Mouse (Mus musculus) brown adipose tissue, adult 24 weeks (tissue): Measurements from ENCODE around the gene Rab30. TPM values are rescaled to one million over a fixed set of nuclear protein-coding genes. Genes with fewer than 3 reads are reported as not detected.
A peak's percentile ranks its signal among the peaks of the same experiment; 100 is the strongest.

ENCODE experiments used
- H3K27ac ChIP-seq: fragments of 200-500 bp; replicated peaks from 2 replicates; pipeline ENCODE4 v1.5.1; 2012; ENCODE audit warnings: low read depth, mild to moderate bottlenecking, low read length
- H3K4me1 ChIP-seq: fragments of 200-500 bp; 2 replicates; pipeline ENCODE4 v1.6.1; 2012; ENCODE audit warnings: low read length, mixed read lengths; ENCODE audit not compliant: control insufficient read depth, insufficient read depth, insufficient read length
- H3K4me3 ChIP-seq: fragments of 200-500 bp; 2 replicates; pipeline ENCODE4 v1.5.1; 2012; ENCODE audit warnings: low read depth, mild to moderate bottlenecking, low read length, moderate library complexity; ENCODE audit not compliant: insufficient read depth
- polyA plus RNA-seq: library from polyadenylated mRNA; stranded (reverse); fragments of >200 nt; gene quantifications from 2 replicates; pipeline ENCODE4 v1.2.4, GENCODE M21; 2012; ENCODE audit not compliant: missing spikeins, insufficient read depth, insufficient read length

Rab30 gene
- polyA plus RNA-seq, 1 experiment = 16.0 TPM

- Histone ChIP-seq H3K27ac (no peak overlapping the region), H3K4me3 (no peak overlapping the region), H3K4me1 (no peaks in the 10 kb centered on the region)
Observed at GRCm38 (mm10) chr7:92826248-92826647, 84.8 kb downstream of the Rab30 start.

DNA sequence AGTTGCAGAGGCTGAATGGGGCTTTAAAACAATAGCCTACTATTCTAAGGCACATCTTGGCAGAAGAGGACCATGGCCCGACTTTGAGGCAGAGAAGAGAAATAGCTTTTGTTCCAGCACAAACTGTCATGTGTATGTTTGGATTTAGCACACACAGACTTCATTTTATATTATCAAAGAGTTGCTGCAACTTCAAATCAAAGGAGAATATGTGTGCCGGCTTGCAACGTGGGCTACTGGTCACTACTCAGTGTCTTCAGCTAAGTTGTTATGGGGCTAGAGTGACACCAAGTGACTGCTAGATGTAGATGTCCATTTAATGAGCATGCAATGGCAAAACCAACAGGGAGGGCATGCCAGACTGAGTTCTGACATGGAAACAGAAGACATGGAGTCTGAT is 86.6 kb downstream of the Rab30 start:
- Histone ChIP-seq H3K4me1 (no peaks in the 10 kb centered on the region), H3K4me3 (no peak overlapping the region), H3K27ac (no peak overlapping the region)

GRCm38 (mm10) chr7:92832395-92832794 is 91.0 kb downstream of the Rab30 start:
- Histone ChIP-seq H3K4me1 (no peaks in the 10 kb centered on the region), H3K4me3 (no peak overlapping the region), H3K27ac (no peak overlapping the region)

DNA sequence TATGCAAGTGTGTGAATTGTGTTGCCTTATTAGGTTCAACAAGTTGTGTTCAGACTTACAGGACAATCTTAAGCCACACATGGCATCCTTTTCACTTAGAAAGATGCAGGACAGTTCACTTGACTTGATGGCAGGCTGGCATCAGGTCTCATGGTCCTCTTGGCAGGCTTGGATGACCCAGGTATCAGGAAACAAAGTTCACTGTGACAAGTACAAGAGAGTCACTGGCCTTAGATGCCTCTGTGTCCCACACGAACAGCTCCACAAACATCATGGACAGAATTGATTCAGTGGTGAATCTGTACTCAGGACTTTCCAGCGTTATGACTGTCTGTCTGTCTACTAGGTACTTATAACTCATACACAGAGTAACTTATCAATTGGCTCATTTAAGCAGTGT is 93.0 kb downstream of the Rab30 start:
- no peaks in the 10 kb centered on the region for H3K4me1 ChIP-seq
- no peak overlapping the region for H3K4me3 ChIP-seq
- no peak overlapping the region for H3K27ac ChIP-seq

DNA sequence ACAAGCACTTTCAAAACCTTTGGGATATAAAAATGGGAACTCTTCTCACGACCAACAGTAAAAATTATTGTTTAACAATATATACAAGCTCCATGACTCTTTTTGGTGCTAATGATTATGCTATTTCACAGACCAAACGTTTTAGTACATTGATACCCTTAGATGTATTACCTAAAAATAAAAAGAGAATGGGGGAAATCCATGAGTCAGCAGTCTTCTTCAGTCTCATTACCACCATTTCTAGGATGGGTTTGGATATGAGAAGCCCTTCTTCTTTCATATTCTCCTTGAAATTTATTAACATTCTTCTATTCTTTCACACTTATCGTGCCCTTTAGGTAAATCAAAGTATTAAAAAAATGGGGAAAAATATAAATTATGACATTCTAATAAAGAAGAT is 95.0 kb downstream of the Rab30 start:
- H3K4me1 ChIP-seq = no peaks in the 10 kb centered on the region
- no peak overlapping the region for H3K4me3 ChIP-seq
- no peak overlapping the region for H3K27ac ChIP-seq

DNA sequence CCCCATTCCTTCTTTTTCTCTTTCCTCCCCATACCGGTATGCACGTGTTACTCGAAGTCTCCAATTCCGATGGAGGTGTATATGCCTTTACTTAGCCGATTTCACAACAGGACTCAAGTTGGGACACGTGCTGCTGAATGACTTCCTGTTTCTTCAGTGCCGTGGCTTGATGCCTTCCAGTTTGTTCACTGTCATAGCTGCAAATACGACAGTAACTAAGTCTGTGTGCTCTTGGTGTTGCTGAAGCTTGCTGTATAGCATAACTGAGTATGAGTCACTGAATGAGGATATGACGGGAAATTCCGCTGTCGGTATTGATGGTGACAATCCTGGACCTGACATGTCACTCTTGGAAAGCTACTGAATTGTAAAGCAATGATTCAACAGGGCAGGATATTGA is 95.8 kb downstream of the Rab30 start:
- Histone ChIP-seq H3K4me3 (no peak overlapping the region), H3K27ac (no peak overlapping the region), H3K4me1 (no peaks in the 10 kb centered on the region)

DNA sequence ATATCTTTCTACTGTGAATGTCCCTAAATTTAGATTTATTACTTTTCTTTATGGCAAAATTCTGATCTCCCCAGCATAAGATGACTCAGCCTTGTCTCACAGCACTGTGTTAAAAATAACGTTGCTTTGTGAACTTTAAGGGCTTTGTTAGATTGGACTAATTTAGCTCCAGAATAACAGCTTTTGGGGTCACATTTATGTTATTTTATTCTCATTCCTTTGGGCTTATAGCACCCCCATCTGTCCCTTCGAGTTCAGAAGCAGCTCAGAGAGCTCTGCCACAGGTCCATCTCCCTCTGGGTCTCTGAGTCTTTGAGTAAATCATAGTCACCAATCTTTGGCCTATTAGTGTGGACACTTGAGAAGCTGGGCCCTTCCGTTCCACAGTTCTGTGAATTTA is 96.5 kb downstream of the Rab30 start:
- no peak overlapping the region for H3K4me3 ChIP-seq
- H3K4me1 ChIP-seq = no peaks in the 10 kb centered on the region
- H3K27ac ChIP-seq = no peak overlapping the region

GRCm38 (mm10) chr7:92842254-92842653 is 100.9 kb downstream of the Rab30 start:
- no peak overlapping the region for H3K4me3 ChIP-seq
- no peaks in the 10 kb centered on the region for H3K4me1 ChIP-seq
- H3K27ac ChIP-seq = no peak overlapping the region

DNA sequence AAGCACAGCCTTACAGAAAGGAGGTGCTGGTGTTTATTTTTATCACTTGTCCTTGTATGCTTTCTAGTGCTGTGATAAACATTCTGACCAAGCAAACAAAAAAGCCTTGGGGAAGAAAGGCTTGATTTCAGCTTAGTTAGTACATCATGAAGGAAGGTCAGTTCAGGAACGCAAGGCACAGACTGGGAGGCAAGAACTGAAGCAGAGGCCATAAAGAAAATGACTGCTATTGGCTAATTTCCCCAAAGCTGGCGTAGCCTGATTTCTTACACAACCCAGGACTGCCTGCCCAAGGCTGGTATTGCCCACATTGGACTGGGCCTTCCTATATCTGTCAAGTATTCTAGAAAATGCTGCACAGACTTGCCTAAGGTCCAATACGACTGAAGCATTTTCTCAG is 106.8 kb downstream of the Rab30 start:
- Histone ChIP-seq H3K27ac (no peak overlapping the region), H3K4me1 (no peaks in the 10 kb centered on the region), H3K4me3 (no peak overlapping the region)

DNA sequence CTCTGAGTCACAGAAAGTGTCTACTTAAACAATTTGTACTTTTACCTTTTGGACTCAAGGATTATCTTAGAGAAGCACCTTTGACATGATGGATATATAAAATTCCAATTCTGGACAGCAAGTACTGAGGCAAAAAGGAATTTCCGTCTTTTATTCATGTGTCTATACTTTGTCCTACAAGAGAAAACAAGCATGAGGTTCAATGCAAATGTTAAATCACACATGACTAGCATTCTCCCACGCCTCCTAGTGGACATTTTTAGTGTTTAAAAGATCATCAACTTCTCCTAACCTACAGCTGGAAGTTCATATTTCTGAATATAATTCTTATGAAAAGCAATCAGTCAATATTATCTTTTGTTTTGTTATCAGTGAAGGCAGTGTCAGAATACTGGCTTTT is 125.1 kb downstream of the Rab30 start:
- no peak overlapping the region for H3K4me3 ChIP-seq
- H3K4me1 ChIP-seq = no peaks in the 10 kb centered on the region
- H3K27ac ChIP-seq = no peak overlapping the region

DNA sequence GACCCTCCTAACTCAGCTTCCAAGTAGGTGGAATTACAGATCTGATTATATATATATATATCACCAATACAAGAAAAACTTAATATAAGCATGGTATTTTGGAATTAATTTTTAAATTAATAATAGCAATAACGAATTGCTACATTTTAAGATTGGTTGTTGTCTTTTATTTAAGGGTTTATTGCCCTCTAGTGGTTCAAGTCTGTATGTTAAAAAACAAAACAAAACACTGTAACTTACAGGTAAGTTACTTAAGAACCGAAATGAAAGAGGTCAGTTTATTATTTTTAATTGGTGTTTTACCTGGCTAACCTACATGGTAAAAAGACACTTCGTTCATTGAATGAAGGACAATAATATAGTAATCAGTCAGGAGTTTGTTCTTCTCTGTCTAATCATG is 128.8 kb downstream of the Rab30 start:
- Histone ChIP-seq H3K4me1 (no peaks in the 10 kb centered on the region), H3K4me3 (no peak overlapping the region), H3K27ac (no peak overlapping the region)

- no peak overlapping the region for H3K4me3 ChIP-seq
- no peaks in the 10 kb centered on the region for H3K4me1 ChIP-seq
- H3K27ac ChIP-seq = no peak overlapping the region
Observed at GRCm38 (mm10) chr7:92871596-92871995, 130.2 kb downstream of the Rab30 start.

- H3K4me3 ChIP-seq = peak within 1 kb of the TSS; percentile 71
- H3K4me1 ChIP-seq = 0 out of 2 replicates have a peak, but pooled peaks cover 3% of the 10 kb centered on the region
- H3K27ac ChIP-seq = peak within 1 kb of the TSS; percentile 92
Observed at GRCm38 (mm10) chr7:92874116-92874675, 132.8 kb downstream of the Rab30 start, which contains the start of the genes Ddias and Prcp. TSS of gene Ddias (minus strand) at chr7:92874247. TSS of gene Prcp (plus strand) at chr7:92874470.

DNA sequence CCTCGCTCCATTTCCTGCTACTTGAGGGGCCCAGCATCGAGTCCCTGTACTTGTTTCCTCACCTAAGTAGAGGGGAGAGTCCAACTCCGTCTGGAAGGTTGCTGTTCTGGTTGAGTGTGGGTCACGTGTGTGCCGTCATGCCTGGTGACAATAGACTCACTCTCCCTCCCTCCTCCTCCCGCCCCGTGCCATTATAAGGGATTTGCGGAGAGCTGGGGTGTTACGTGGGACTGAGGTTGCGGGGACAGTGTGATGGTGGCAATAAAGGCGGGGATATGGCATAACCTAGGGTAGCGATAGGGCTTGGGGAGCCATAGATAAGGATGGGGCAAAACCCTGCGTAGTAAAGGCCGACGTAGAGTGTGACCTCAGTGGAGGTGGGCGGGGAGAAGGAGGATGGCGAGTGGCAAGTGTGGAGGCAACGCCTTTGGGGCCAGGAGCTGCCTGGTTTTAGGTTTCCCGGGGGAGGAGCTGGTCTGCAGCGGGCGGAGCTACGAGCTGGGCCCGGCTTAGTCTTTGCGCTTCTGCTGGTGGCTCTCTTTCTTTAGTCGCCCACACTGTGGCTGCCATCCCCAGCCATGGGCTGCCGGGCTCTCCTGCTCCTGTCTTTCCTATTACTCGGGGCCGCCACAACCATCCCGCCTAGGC is 133.5 kb downstream of the Rab30 start:
- Histone ChIP-seq H3K4me3 (peak overlapping the region; percentile 71), H3K4me1 (0 out of 2 replicates have a peak, but pooled peaks cover 3% of the 10 kb centered on the region), H3K27ac (peak overlapping the region; percentile 92)

GRCm38 (mm10) chr7:92876066-92876465 is 134.7 kb downstream of the Rab30 start:
- Histone ChIP-seq H3K4me1 (0 out of 2 replicates have a peak, but pooled peaks cover 3% of the 10 kb centered on the region), H3K27ac (peak overlapping the region; percentile 23; the same call in 1 of the 2 replicates), H3K4me3 (peak overlapping the region; percentile 71)

DNA sequence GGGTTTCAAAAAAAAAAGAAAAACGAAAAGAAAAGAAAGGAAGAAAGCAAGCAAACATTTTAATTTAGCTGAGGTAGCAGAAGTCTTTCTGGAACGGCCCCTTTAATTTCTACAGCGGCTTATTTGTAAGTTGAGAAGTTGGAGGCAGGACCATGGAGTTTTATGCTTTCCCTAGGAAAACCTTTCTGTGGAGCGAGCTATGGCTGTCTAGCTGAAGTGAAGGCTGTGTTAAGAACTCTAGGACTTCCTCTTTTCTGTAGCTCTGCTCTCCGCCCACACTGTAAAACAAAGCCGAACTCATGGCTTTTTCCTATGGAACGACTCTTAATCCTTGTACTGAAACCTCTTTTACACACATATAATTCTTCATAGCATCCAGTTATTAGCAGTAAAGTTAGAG is 135.1 kb downstream of the Rab30 start:
- Histone ChIP-seq H3K27ac (peak overlapping the region; percentile 34), H3K4me3 (peak overlapping the region; percentile 42; the same call in 1 of the 2 replicates), H3K4me1 (0 out of 2 replicates have a peak, but pooled peaks cover 3% of the 10 kb centered on the region)
